Mouse (Mus musculus) testis, postnatal 14 days (tissue): ENCODE measurements around the gene Tcf7l2.

Source experiments
- DNase-seq: peaks from one replicate; pipeline ENCODE4 v3.0.0; 2021; ENCODE audit warnings: low spot score

Tcf7l2 gene

DNA sequence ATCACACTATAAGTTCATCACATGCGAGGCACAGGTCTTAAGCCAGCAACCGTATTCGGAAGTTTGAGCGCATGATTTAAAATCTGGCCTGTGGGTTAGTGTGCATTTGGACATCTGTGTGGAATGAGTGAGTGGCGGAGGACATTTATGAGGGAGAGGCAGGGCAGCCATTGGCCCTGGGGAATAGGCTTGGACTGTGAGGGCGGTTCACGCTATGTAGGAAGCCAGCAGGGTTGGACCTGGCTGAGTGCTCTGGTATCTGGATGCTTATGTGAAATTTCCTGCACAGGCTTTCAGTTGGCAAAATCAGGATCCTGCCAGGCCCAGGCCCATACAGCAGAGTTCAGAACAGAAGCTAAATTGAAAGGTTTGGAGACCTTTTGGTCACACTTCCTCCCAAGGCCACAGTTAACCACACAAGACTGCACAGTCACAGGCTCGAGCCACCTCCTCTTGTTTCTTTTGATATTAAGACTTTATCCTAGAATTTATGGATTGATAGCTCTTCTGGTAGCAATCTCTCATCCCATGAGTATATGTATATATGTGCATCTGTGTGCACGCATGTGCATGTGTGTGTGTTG, 89.4 kb downstream of the Tcf7l2 start:
- no peak for DNase-seq

- DNase-seq = no peak
Observed at GRCm38 (mm10) chr19:55832122-55832521, 90.5 kb downstream of the Tcf7l2 start.

DNA sequence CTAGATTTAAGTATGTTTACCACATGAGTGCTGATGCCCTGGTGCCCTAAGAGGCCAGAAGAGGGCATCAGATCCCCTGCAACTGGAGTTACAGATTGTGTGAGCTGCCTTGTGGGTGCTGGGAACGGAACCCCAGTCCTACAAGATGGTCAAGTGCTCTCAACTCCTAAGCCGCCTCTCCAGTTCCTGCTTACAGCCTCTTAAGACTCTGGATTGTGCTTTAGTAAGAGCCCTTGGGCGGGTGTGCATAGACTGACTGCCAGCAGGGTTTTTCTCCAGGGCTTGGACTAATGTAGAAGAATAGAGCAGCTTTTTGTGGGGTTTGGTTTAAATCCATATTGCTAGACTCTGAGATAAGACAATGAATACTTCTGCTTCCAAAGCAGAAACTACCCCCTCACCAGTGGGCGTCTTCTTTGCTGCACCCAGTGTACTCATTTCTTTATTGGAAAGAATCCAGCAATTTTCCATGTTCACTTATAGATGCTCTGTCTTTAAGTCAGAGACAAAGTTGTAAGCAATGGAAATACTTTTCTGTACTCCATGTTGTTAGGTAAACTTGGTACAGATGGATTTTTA, 92.3 kb downstream of the Tcf7l2 start:
- DNase-seq = no peak

DNA sequence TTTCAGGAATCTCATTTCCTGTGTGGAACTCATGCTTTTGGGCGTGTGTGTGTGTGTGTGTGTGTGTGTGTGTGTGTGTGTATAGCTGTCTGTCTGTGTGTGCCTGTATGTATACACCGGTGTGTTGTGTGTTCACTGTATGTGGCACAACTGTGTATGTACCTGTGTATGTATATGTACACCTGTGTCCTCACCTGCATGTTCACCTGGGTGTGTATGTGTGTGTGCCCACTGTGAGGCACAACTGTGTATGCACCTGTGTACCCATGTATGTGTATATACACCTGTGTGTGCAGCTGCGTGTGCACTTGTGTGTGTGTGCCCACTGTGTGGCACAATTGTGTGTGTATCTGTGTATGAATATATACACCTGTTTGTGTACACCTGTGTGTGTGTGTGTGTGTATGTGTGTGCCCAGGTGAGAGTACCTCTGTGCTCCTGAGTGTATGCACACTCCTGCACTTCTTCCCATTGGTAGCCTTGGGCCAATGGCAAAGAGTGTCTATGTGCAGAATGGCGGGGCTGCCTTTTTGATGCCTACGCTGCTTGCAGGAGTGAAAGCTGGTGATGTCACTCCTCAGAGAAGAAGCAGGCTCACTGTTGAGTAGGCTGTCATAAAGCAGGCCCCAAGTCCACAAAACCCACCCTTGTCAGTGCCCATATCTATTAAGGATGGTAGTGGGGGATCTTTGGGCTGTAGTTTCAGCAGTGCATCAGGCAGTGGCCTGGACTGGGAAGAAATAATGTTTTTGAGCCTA, 95.5 kb downstream of the Tcf7l2 start:
- no peak for DNase-seq

DNA sequence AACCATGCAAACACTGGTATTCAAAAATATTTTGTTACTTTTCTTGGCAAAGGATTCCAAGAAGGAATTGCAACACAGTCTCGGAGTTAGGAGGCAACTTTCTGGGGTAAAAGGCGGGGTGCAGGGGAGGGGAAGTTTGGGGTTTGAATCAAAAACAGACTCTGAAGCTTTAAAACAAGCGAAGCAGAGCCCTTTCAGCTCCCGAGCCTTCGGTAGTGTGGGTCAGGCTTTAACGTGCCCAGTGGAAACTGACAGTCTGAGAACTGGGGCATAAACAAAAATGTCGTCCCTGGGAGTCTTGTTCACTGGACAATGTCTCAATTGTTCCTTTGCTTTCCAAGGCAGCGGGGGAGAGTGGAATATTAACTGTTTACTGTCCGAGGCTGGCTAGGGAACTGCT, 96.3 kb downstream of the Tcf7l2 start:
- peak; percentile 45 for DNase-seq

GRCm38 (mm10) chr19:55838389-55839035, 96.9 kb downstream of the Tcf7l2 start:
- peak; percentile 62 for DNase-seq

- no peak for DNase-seq
Observed at GRCm38 (mm10) chr19:55839036-55839555, 97.5 kb downstream of the Tcf7l2 start.

GRCm38 (mm10) chr19:55840499-55841121, 99.0 kb downstream of the Tcf7l2 start:
- no peak for DNase-seq

DNA sequence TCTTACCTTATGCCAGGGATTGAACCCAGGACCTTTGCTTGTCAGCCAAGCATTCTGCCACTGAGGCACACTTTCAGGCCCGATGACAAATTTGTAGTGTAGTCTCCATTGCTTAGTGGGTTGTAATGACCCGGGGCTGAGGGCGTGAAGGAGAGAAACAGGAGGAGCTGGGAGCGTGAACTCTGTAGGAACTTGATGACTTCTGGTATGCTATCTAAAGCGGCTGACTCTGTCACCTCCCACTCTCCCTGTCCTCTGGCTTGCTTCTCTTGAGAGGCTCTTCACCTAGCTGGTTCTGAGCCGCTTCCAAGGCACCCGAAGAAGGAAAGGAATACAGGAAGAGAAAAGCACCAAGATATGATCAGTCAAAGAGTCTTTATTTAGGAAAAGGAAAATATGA, 100.4 kb downstream of the Tcf7l2 start:
- no peak for DNase-seq

DNA sequence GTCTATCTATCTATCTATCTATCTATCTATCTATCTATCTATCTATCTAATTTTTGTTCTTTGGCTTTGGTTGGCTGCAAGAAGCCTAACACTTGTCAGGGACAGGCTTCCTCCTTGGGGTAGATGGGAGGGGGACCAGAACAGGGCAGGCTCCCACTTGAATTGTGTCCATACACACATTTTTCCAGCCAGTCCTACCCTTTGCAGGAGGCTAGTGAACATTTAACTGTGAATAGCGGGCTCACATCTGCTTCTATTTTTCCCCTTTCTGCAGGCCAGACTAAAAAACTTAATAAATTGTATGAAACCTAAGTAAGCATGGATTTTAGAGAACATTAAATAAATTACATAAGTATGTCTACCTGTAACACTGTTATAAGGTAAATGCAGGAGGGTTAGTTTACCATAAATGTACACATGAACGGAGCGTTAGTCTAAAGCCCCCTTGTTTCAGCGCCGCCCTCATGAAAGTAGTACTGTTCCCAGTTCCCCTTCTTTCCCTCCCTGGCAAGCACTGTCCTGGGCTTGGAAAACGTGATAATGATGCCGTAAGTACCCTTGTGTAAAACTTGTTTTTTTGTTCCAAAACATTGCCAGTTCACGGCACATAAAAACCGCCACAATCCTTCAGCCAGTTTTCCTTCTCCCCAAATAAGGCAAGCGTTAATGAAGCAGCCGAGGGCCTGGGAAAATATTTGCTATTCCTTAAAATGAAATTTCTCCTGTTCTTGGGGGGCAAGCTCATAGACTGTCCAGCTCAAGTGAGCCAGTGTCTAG, 101.7 kb downstream of the Tcf7l2 start:
- DNase-seq = no peak

DNA sequence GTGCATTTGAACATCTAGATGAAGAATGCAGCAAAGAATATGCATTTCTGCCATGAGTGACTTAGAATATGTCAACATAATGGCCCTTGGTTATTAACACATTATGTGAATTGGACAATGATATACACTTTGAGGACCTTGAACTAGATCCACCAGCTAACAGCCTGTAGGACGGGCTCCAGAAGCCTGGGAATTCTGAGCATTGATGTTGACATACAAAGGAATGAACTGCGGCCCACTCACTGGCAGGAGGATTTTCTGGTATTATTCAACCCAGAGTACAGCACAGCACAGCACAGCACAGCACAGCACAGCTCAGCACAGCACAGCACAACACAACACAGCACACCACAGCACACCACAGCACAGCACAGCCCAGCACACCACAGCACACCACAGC, 104.1 kb downstream of the Tcf7l2 start:
- no peak for DNase-seq

- DNase-seq = no peak
Observed at GRCm38 (mm10) chr19:55846256-55846655, 104.6 kb downstream of the Tcf7l2 start.

GRCm38 (mm10) chr19:55847043-55847442, 105.4 kb downstream of the Tcf7l2 start:
- no peak for DNase-seq

- DNase-seq = no peak
Observed at GRCm38 (mm10) chr19:55850402-55851078, 108.9 kb downstream of the Tcf7l2 start.

- DNase-seq = no peak
Observed at GRCm38 (mm10) chr19:55851498-55852324, 110.1 kb downstream of the Tcf7l2 start.

GRCm38 (mm10) chr19:55854389-55854788, 112.8 kb downstream of the Tcf7l2 start:
- no peak for DNase-seq

DNA sequence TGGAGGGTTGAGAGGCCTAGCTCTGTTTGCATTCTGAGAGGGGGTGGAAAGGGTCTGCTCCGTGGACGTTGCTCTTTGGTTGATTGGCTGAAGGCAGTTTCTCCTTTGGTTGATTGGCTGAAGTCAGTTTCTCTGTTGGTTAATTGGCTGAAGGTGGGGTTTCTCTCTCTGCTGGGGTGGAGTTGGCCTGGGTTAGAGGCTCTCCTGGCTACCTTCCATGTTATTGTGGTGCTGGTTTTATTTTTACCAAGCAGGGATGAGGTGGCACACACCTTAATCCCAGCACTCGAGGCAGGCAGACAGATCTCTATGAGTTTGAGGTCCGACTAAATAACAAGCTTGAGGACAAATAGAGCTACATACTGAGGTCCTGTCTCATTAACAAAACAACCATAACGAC, 114.0 kb downstream of the Tcf7l2 start:
- no peak for DNase-seq

GRCm38 (mm10) chr19:55857328-55857727, 115.7 kb downstream of the Tcf7l2 start:
- no peak for DNase-seq

DNA sequence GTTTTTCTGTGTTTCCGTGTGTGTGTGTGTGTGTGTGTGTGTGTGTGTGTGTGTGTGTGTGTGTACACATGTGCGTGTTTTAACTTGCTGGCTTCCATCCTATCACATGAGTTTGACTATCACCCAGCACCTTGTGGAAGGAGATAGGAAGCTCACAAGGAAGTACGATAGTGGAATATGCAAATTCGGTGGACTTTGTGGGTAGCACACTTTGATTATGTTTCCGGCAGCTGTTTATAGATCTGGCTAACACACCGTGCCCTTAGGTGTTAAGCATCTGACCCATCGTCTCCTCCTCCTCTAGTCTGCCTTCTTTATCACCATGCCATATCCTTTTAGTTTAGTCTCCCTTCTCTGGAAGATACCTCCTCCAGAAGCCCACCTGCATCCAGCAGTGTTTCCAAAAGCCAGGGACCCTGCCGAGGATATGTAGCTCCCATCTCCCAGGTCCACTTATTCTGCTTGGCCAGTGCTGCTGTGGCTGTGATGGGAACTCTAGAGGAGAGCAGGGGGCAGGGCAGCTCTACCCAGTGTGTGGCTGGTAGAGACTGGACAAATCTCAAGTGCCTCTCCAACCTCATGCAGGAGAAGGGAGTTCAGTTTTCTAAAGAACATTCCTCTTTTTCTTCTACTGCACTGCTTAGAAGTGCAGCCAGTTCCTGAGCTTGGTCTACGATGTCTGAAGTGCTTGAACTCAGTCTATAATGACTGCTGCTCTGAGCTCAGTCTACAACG, 118.6 kb downstream of the Tcf7l2 start:
- no peak for DNase-seq
